Mouse (Mus musculus): ENCODE data around the gene Saa4.
"Not testable (repeated sequence)": the region's sequence is repeated elsewhere in the genome, so short reads cannot be mapped to it uniquely, and the experiment has no call there.

Saa4 gene

DNA sequence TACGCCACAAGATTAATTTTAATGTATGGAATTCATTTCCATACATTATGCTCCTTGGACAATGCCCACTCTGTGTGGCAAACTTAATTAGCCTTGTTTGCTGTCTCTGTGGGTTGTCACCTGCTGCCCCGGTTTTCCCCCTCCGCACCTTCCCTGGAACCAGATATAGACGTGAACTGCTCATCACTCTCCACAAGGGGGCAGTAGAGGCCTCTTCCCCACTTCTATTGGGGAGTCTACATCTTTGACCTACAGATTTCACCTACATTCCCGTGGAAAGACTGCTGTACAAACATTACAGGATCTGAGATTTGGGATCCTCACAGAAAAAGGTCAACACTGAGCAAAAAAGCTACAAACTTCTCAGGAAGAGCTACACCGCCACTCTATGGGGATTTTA, 17.9 kb downstream of the Saa4 start:
- DNase-seq, result peak; percentile 83 to 89

DNA sequence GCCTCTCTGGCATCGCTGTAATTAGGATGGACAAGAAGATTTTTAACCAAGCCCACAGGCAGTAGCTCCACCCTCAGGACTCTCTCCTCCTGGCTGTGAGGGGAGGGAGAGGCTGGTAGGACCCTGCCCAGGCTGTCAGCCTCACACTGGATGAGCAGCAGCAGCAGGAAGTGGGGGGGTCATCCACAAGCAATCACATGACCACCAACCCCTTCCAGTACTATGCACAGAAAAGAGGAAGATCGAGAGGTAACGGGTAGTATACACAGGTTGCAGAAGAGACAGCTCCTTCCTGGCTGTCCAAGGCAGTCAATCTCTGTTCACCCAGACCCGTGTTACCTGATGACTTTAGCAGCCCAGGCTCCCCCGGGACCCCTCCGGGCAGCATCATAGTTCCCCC, 20.2 kb downstream of the Saa4 start:
- DNase-seq, result no peak

DNA sequence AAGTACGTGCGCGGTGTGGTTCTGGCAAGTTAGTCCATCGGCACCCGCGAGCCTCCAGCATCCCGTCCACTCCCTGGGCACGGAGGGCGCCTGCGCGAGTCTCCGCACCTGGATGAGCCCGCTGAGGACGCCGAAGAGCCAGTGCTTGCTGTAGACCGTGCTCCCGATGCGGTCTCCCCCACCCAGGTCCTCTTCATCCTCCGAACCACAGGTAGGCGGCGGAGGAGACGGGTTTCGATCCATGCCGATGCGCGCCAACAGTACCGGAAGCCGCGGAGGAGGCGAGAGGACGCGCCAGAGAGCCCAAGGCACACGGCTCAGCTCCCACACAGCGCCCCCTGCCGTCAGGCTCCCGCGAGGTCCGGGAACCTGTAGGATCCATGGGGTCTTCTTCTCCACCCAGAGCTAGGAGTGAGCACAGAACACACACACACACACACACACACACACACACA, 22.0 kb downstream of the Saa4 start, which contains the start of gene Saal1:
TSS of gene Saal1 (minus strand) at position 291 of the 455 bp plus-strand sequence.
- peak; percentile 82 to 91 for DNase-seq

DNA sequence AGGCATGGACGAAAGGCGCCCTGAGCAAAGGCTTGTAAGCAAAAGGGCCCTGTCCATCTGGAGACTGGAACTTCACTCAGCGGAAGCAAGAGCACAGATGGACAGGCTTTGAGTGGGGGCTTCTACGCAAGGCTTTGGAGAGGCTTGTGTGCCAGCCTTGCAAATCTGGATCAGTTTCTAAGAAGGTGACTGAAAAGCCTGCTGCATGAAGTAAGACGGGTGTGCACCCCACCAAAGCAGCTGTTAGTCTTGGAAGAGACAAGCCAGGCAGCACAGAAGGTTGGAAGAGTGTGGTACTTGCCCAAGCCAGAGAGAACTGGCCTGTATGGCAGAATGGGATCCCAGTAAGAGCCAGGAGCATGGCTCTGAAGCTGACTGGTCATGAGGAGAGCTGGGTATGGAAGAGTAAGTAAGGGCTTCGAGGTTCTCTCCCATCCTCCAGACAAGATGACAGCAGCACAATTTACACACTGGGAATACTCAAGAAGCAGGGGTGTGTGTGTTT, 31.8 kb downstream of the Saa4 start:
- DNase-seq, result peak in 1 of 2 experiments; percentile 60

- no peak for DNase-seq
These were observed 35.6 kb downstream of the Saa4 start for GRCm38 (mm10) chr7:46696754-46697153.

GRCm38 (mm10) chr7:46686827-46687226, 45.6 kb downstream of the Saa4 start:
- DNase-seq, result no peak

DNA sequence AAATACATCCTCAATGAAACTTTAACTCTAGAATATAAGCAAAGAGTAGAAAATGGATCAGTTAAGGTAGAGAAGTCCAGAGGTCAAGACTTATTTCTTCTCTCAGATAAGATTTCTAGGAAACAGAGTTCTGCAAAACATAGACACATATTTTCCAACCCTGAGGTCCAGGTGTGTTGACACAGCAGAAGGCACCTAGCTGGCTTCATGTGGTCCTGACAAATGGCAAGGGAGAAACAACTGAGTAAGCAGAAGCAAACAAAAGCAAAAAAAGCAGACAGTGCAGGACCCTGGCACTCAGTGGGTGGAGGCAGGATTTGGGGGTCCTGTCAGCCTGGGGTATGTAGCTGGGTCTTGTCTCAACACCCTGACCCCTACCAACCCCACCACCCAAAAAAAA, 51.7 kb downstream of the Saa4 start:
- no peak for DNase-seq

DNA sequence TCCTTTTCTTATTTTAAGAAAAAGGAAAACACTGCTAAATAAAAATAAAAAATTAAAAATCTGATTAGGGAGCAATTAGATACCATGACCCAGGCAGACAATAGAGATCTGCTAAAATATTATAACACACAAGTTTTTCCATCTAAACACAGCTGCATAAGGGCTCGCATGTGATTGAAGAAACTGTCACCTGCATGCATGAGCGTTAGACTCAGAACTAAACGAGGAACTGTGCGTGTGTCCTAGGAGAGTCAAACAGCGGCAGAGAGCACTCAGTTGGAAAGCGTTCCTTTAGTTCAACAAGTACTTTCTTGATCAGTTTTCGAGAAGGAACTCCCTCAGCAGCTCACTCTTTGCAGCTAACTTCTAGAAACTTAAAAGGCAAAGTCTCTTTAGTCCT, 53.4 kb downstream of the Saa4 start:
- DNase-seq, result not testable (repeated sequence)

GRCm38 (mm10) chr7:46678417-46678816, 54.0 kb downstream of the Saa4 start:
- DNase-seq, result no peak

All from cerebellum, adult 18-20 months (tissue).